In genomic region chr5:73859320-73859719, GRCm38 (mm10) we compare ENCODE assay signal across 28 mouse cellular contexts.
DNase-seq lines count a peak whose midpoint lies in the region; ATAC-seq and TF ChIP-seq lines count a peak whose summit lies in the region.
"Had no signal": no experiment of that assay in that cellular context is flagged by ENCODE, and none has a peak within 500 bp of the region (broad histone marks: within the 10 kb centered on the region; RNA-seq: fewer than 3 reads in every experiment).

No protein-coding gene starts in this region.

- no peaks in the 10 kb centered on the region for H3K27me3 ChIP-seq in midbrain, embryonic 11.5 days (ENCODE audit: control insufficient read depth, insufficient read depth, low read length)
- no peaks in the 10 kb centered on the region for H3K27me3 ChIP-seq in midbrain, embryonic 16.5 days (ENCODE audit: control insufficient read depth, insufficient read depth, low read depth, low read length)
- H3K27me3 ChIP-seq: embryonic facial prominence, embryonic 15.5 days; forebrain, embryonic 12.5 days; limb, embryonic 15.5 days; liver, embryonic 13.5 days; neural tube, embryonic 15.5 days had no signal

- no peak overlapping the region for H3K4me2 ChIP-seq in midbrain, embryonic 11.5 days
- no peak overlapping the region for H3K4me2 ChIP-seq in midbrain, embryonic 16.5 days (ENCODE audit: low read length)
- H3K4me2 ChIP-seq: embryonic facial prominence, embryonic 15.5 days; forebrain, embryonic 12.5 days; limb, embryonic 15.5 days; liver, embryonic 13.5 days; neural tube, embryonic 15.5 days had no signal

- intact Hi-C loops in heart, postnatal 36 days (cut with DNase I) = loop anchor here (5.0 to 10.0 kb wide), 5 partner anchors 133 to 1105 kb away; no protein-coding TSS in a partner anchor

- no peaks in the 10 kb centered on the region for H3K36me3 ChIP-seq in midbrain, embryonic 11.5 days (ENCODE audit: control insufficient read depth, insufficient read depth, low read length)
- H3K36me3 ChIP-seq in midbrain, embryonic 16.5 days (ENCODE audit: control insufficient read depth, insufficient read depth, low read length) = no peaks in the 10 kb centered on the region
- H3K36me3 ChIP-seq: embryonic facial prominence, embryonic 15.5 days; forebrain, embryonic 12.5 days; limb, embryonic 15.5 days; liver, embryonic 13.5 days; neural tube, embryonic 15.5 days had no signal

- no peak overlapping the region for H3K9ac ChIP-seq in midbrain, embryonic 11.5 days (ENCODE audit: low read length)
- H3K9ac ChIP-seq in midbrain, embryonic 16.5 days (ENCODE audit: low read depth, low read length) = no peak overlapping the region
- H3K9ac ChIP-seq: embryonic facial prominence, embryonic 15.5 days; forebrain, embryonic 12.5 days; forebrain, postnatal 0 days; limb, embryonic 15.5 days; liver, embryonic 13.5 days; neural tube, embryonic 15.5 days had no signal

- 80% methylated on average over 1 of the region's 1 CpGs for WGBS in lung, adult 2 months
- WGBS in midbrain, embryonic 11.5 days = 82% methylated on average over 1 of the region's 1 CpGs
- 96% methylated on average over 1 of the region's 1 CpGs for WGBS in midbrain, embryonic 16.5 days

- DNase-seq in lung, adult 18-20 months = peak; percentile 33 to 40
- DNase-seq in lung, adult 2 months = no peak
- DNase-seq in midbrain, embryonic 11.5 days (ENCODE audit: low spot score, missing footprints) = peak; percentile 78
- DNase-seq in lung, postnatal 36 days = peak; percentile 30
- DNase-seq in heart, postnatal 36 days = no peak
- DNase-seq in embryo, embryonic 10 days (ENCODE audit: low spot score) = no peak
- DNase-seq: adrenal gland, postnatal 36 days; cerebellum, adult 18-20 months; cerebellum, postnatal 10 days; forebrain, postnatal 0 days; heart, adult 2 months; heart, postnatal 14 days; kidney, adult 11 months; kidney, postnatal 14 days; liver, embryonic 13.5 days; midbrain, embryonic 14.5 days; retina, postnatal 1 day; right cerebral cortex, postnatal 14 days; thymus, postnatal 25 days had no signal

- H3K4me1 ChIP-seq in lung, adult 2 months (ENCODE audit: control insufficient read depth, insufficient read depth, low read length) = no peaks in the 10 kb centered on the region
- H3K4me1 ChIP-seq in midbrain, embryonic 11.5 days (ENCODE audit: control insufficient read depth, insufficient read depth, low read length) = no peaks in the 10 kb centered on the region
- no peaks in the 10 kb centered on the region for H3K4me1 ChIP-seq in midbrain, embryonic 16.5 days (ENCODE audit: control insufficient read depth, insufficient read depth, low read length)
- H3K4me1 ChIP-seq: forebrain, embryonic 12.5 days; liver, embryonic 13.5 days had no signal

- TF ChIP-seq CTCF in lung, adult 2 months (IDR thresholded peaks at IDR 0.05; ENCODE audit: insufficient read depth, low read length) = no peak

- H3K9me3 ChIP-seq in midbrain, embryonic 11.5 days (ENCODE audit: control insufficient read depth, low read length) = no peaks in the 10 kb centered on the region
- H3K9me3 ChIP-seq in midbrain, embryonic 16.5 days (replicated peaks; ENCODE audit: control insufficient read depth, low read length, poor library complexity, severe bottlenecking) = no peaks in the 10 kb centered on the region
- H3K9me3 ChIP-seq: embryonic facial prominence, embryonic 15.5 days; forebrain, embryonic 12.5 days; limb, embryonic 15.5 days; liver, embryonic 13.5 days; neural tube, embryonic 15.5 days had no signal

- ATAC-seq in midbrain, embryonic 11.5 days (ENCODE audit: low FRiP score) = no peak
- ATAC-seq in midbrain, embryonic 16.5 days = no peak
- ATAC-seq: forebrain, postnatal 0 days; hindbrain, embryonic 16.5 days had no signal

- no peak overlapping the region for H3K27ac ChIP-seq in midbrain, embryonic 11.5 days (ENCODE audit: low read depth, low read length)
- no peak overlapping the region for H3K27ac ChIP-seq in midbrain, embryonic 16.5 days (ENCODE audit: low read length)
- H3K27ac ChIP-seq: embryonic facial prominence, embryonic 15.5 days; forebrain, embryonic 12.5 days; heart, adult 2 months; layer of hippocampus, adult 2 months; left cerebral cortex, adult 2 months; limb, embryonic 15.5 days; liver, embryonic 13.5 days; macrophage; neural tube, embryonic 15.5 days had no signal

- no peak overlapping the region for H3K4me3 ChIP-seq in lung, adult 2 months (replicated peaks; ENCODE audit: extremely low read depth, low read depth, low read length)
- H3K4me3 ChIP-seq in midbrain, embryonic 11.5 days (ENCODE audit: low read depth, low read length) = no peak overlapping the region
- no peak overlapping the region for H3K4me3 ChIP-seq in midbrain, embryonic 16.5 days (ENCODE audit: low read depth, low read length)
- H3K4me3 ChIP-seq: embryonic facial prominence, embryonic 15.5 days; forebrain, embryonic 12.5 days; heart, adult 2 months; layer of hippocampus, adult 2 months; left cerebral cortex, adult 2 months; limb, embryonic 15.5 days; liver, embryonic 13.5 days; neural tube, embryonic 15.5 days had no signal

- TF ChIP-seq POLR2A in lung, adult 2 months (IDR thresholded peaks at IDR 0.05; ENCODE audit: borderline replicate concordance, extremely low read depth, low read depth, low read length) = no peak

Comparison
In these comparisons a context has a peak if more than half of its experiments do, and no peak if none do; other contexts are left out.
1. DNase-seq: peak in lung, adult 18-20 months (2 of 2), midbrain, embryonic 11.5 days (single experiment) and lung, postnatal 36 days (single experiment); none in lung, adult 2 months (single experiment), heart, postnatal 36 days (0 of 2) and embryo, embryonic 10 days (single experiment).